Mouse (Mus musculus) neural tube, embryonic 15.5 days (tissue): Measurements from ENCODE around the gene Vmn1r119. TPM values are rescaled to one million over a fixed set of nuclear protein-coding genes. Genes with fewer than 3 reads are reported as not detected.
"Not testable (repeated sequence)": the region's sequence is repeated elsewhere in the genome, so short reads cannot be mapped to it uniquely, and the experiment has no call there.

Source experiments
- ATAC-seq: fragments of 200-750 bp; cut with Nextera tagmentation; 2 replicates; pipeline ENCODE4 v1.8.0; 2017; ENCODE audit warnings: mild to moderate bottlenecking, moderate TSS enrichment, moderate library complexity; ENCODE audit not compliant: low FRiP score
- H3K27ac ChIP-seq: fragments of 300-500 bp; sonication (generic); replicated peaks from 2 replicates; pipeline ENCODE4 v1.5.1; 2015; ENCODE audit warnings: mild to moderate bottlenecking, inconsistent platforms
- H3K27me3 ChIP-seq: fragments of 300-500 bp; sonication (generic); replicated peaks from 2 replicates; pipeline ENCODE4 v1.6.1; 2015; ENCODE audit warnings: inconsistent platforms
- H3K36me3 ChIP-seq: fragments of 300-500 bp; sonication (generic); 2 replicates; pipeline ENCODE4 v1.6.1; 2015; ENCODE audit warnings: inconsistent platforms
- H3K4me1 ChIP-seq: fragments of 300-500 bp; sonication (generic); 2 replicates; pipeline ENCODE4 v1.6.1; 2015; ENCODE audit warnings: inconsistent platforms
- H3K4me2 ChIP-seq: fragments of 300-500 bp; sonication (generic); 2 replicates; pipeline ENCODE4 v1.6.1; 2015; ENCODE audit warnings: inconsistent platforms, mild to moderate bottlenecking, moderate library complexity
- H3K4me3 ChIP-seq: fragments of 300-500 bp; sonication (generic); replicated peaks from 2 replicates; pipeline ENCODE4 v1.5.1; 2015; ENCODE audit warnings: mild to moderate bottlenecking, inconsistent platforms
- H3K9ac ChIP-seq: fragments of 300-500 bp; sonication (generic); replicated peaks from 2 replicates; pipeline ENCODE4 v1.6.1; 2015; ENCODE audit warnings: mild to moderate bottlenecking, inconsistent platforms
- H3K9me3 ChIP-seq: fragments of 300-500 bp; sonication (generic); replicated peaks from 2 replicates; pipeline ENCODE4 v1.6.1; 2016; ENCODE audit warnings: inconsistent platforms
- WGBS: fragments of 180-500 bp; shearing (Covaris S2); methylation state at CpG from one replicate; pipeline ENCODE4 v1.1.7; 2015; ENCODE audit warnings: mixed read lengths; 5-methylcytosine and 5-hydroxymethylcytosine counted together
- polyA plus RNA-seq: library from polyadenylated mRNA; unstranded; fragments of >200 nt; fragmentation: Nextera tagmentation; extraction: Ambion mirVana; gene quantifications from 2 replicates; pipeline ENCODE4 v1.2.1, GENCODE M21; 2015

The Vmn1r119 gene
- not detected in 2 replicates for polyA plus RNA-seq

- H3K4me1 ChIP-seq, H3K9me3 ChIP-seq, H3K9ac ChIP-seq, H3K4me2 ChIP-seq, H3K27ac ChIP-seq, ATAC-seq, H3K4me3 ChIP-seq, H3K27me3 ChIP-seq, H3K36me3 ChIP-seq: not testable (repeated sequence)
- no CpG with 5 or more reads among the region's 2 CpGs for WGBS
These were observed at the start of gene Vmn1r119 for GRCm38 (mm10) chr7:21012355-21012754. Vmn1r119 (minus strand) TSS chr7:21012455.

DNA sequence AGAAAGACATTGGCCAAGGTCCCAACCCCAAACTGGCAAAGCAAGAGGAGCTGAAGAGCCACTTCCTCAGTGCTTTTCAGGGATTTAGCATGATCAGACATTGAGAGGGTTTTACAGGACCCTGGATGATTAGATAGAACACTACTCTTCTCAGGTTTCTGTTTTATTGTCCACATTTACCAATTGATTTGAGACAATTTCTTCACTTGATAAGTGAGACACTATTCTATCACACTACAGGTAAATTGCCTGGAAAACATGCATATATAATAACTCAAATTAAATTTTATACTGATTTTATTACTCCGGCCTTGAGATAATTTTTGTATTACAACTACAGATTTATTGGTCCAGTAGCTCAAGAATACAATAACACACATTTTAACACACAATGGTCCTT is 41.4 kb upstream of the Vmn1r119 start, which contains the start of gene Vmn1r120:
TSS of gene Vmn1r120 (minus strand) at position 101 of the 400 bp plus-strand sequence.
- not testable (repeated sequence) for H3K9ac ChIP-seq, H3K9me3 ChIP-seq, H3K27me3 ChIP-seq, H3K4me1 ChIP-seq, H3K27ac ChIP-seq, ATAC-seq, H3K36me3 ChIP-seq, H3K4me3 ChIP-seq, H3K4me2 ChIP-seq
- 100% methylated on average over 1 of the region's 1 CpGs for WGBS

Other genes starting within 250 kb of the Vmn1r119 start
- not detected in 2 replicates for gene Vmn1r112, start 241.3 kb downstream of the Vmn1r119 start, polyA plus RNA-seq
- gene Vmn1r113, start 225.2 kb downstream of the Vmn1r119 start, polyA plus RNA-seq, result not detected in 2 replicates
- gene Vmn1r114, start 200.3 kb downstream of the Vmn1r119 start, polyA plus RNA-seq, result not detected in 2 replicates
- gene Vmn1r115, start 167.5 kb downstream of the Vmn1r119 start, polyA plus RNA-seq, result not detected in 2 replicates
- not detected in 2 replicates for gene Vmn1r116, start 140.2 kb downstream of the Vmn1r119 start, polyA plus RNA-seq
- gene Vmn1r117, start 128.3 kb downstream of the Vmn1r119 start, polyA plus RNA-seq, result not detected in 2 replicates
- not detected in 2 replicates for gene Vmn1r118, start 100.1 kb downstream of the Vmn1r119 start, polyA plus RNA-seq
- gene Vmn1r120, start 41.3 kb upstream of the Vmn1r119 start, polyA plus RNA-seq, result not detected in 2 replicates
- not detected in 2 replicates for gene Vmn1r121, start 86.1 kb upstream of the Vmn1r119 start, polyA plus RNA-seq
- gene Vmn1r122, start 121.7 kb upstream of the Vmn1r119 start, polyA plus RNA-seq, result not detected in 2 replicates
- not detected in 2 replicates for gene Vmn1r123, start 149.7 kb upstream of the Vmn1r119 start, polyA plus RNA-seq
- not detected in 2 replicates for gene Gm5157, start 178.0 kb upstream of the Vmn1r119 start, polyA plus RNA-seq
- not detected in 2 replicates for gene Vmn1r124, start 248.2 kb upstream of the Vmn1r119 start, polyA plus RNA-seq